Mouse (Mus musculus): Measurements from ENCODE around the gene Mrpl55.

Gene Mrpl55

DNA sequence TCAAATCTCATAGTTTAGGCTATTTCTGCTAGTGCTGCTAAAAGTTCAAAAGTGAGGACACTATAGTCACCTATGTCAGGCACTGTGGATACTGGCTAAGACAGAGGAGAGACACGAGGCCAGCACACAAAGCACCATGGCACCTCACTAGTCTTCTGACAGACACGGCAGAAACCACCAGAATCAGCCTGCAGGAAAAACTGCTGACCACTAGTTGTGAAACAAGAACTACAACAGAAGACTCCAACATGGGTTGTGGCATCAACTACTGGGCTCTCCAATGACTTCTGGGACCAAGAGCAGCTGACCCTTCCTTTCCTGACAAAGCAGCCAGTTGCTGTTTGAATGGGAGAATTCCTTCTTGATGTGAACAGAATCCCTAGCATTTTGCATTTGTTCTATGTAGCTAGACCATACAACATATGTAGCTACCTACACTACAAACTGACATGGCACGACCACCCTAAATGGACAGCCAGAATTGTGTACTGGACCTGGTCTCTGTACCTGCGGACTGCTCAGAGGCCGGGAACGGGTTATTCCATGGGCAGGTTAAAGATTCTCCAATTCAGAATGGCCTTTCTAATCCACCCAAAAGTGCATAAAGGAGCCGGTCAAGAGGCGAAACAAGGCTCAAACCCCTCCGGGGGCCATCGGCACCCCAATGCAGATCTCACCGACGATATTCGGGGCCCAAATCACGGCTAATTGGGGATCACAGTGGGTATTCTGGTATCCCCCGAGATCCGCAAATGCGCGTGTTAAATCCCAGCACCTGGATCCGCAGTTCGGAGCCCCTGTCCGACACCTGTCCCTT, 24.7 kb downstream of the Mrpl55 start:
- no peak for DNase-seq (ENCODE audit: extremely low read depth, low read depth, low spot score)

DNA sequence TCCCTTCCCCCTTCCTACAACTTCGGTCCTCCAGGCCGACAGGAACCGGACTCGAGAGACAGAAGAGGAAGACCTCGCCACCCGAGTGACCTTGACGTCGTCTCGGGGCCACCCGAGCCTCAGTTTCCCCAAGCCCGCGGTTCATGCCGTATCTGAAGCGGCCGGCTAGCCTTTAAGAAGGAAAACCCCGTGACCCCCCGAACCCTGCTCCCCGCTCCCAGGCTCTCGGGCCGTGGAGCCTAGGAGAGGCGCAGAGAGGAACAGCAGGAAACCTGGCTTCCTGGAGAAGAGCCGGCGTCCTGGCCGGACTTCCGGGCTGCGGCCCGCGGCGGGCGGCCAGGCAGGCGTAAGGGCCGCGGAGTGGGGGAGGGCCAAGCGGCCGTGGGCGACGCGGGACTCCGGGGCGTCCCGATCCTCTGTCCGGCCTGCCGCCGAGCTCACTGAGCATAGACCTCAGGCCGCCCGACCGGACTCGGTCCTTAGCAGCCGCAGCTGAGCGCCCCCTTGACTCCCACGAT, 25.4 kb downstream of the Mrpl55 start:
- DNase-seq (ENCODE audit: extremely low read depth, low read depth, low spot score) = no peak

DNA sequence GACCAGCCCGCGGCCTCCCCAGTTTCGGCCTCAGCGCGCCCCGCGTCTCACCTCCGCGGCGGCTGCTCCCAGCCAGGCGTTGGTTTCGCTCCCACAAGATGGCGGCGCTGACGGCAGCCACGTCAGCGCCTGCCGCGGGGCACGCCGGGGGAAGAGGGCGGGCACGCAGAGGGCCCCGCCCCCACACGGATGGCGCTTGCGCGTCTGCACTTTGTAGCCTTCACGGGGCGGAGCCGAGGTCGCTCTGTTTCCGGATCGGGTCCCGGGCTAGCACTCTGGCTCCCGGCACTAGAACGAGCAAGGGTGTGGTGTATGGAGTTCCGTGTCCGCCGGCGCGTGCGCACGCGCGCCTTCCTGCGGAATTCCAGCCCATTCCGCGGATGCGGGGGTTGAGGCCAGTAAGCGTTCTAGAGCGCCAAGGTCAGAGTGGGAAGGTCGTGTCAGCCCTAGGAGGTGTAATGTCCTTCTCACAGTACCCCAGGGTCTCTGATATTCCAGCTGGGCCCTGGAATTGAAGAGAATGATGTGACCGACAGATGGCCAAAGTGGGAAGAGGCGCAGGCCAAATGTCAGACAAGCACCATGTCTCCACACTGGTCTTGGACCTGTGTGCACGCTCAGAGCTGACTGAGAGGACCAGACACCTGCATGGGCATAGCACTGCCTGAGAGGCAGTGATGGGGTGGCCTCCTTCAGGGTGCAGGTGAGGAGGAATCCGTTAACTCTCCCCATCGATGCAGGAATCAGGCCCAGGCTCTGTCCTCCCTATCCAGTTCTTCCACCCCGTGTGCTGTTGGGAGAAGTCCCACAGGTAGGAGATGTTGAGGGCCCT, 26.1 kb downstream of the Mrpl55 start, which contains the start of gene Arf1:
TSS of gene Arf1 (minus strand) at position 149 of the 832 bp plus-strand sequence.
- DNase-seq (ENCODE audit: extremely low read depth, low read depth, low spot score) = no peak

DNA sequence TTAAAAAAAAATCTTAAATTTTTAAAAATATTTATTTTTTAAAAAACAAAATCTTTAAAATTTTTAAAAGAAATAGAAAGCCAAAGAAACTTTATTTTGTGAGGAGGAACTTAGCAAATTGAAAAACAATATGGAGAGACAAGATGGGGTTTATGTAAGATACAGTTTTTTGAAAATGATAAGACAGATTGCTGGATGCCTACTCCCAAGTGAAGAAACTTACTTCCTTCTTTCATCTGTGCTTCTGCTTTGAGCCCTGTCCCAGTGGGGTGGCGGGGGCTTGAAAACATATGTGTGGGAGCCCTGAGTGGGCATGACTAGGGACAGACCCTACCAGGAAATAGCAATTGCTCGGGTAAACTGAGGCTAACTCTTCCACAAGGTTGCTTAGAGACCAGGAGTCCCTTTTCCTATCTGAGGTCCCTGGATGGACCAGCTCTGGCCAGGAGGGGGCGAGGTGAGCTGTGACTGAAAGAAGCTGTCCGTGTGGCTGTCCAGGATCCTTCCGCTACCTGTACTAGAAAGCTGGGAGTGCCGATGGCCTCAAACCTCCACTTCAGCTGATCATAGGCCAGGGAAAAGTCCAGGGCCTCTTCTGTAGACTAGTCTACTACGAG, 28.0 kb downstream of the Mrpl55 start:
- no peak for DNase-seq (ENCODE audit: extremely low read depth, low read depth, low spot score)

DNA sequence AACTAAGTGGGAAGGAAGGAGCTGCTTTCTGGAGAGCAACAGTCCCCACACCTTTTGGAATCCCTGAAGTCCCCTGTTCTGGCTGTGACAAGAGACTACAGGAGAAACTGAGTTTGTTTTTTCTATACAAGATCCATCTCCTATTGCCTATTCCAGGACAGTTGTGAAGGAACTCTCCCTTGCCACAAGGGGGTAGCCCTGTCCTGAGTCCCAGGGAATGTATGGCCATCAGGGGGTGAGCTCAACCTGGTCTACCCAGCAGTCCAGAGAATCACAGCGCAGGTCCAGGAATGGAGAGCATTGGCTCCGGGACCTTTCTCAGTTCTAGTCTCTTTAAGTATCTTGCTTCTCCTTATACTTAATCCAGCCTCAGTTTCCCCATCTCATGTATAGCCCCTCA, 30.5 kb downstream of the Mrpl55 start:
- DNase-seq (ENCODE audit: extremely low read depth, low read depth, low spot score) = no peak

DNA sequence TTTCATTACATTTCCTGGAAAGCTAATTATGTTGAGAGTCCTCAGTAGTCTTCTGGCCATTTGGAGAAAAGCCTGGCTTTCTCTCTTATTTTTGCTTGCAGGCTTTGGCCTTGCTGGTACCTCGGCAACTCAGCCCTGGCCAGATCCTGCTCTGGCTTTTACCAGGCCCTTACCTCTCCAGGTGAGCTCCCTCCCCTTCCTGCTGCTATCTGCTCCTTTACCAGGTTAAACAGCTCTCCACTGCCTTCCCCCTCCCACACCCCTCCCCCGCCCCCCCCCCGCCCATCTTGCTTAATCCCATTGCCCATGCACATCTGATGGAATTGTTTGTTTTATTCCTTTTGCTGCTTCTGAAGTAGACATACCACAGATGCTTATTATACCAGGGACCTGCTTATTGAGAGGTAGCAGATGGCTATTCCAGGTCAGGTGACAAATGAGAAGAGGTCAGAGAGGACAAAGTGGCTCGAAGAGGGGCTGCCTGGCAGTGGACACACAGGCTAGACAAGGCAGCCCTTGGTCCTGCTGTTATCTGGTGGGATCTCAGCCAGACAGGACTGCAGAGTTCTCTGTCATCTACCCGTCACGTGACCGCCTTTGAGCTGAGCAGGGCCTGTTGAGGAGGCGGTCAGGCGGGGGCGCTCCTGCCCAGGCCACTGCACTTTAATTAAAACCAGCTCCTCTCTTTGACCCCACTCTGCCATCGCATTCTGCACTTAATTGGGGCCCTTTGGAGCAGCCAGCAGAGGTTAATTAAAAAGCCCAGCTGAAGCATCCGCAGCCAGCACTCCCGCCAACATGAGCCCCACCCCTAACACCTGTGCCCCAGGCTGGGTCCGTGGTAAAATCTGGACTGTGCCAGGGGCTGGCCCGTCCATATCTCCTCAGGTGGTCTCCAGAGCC, 36.5 kb downstream of the Mrpl55 start:
- DNase-seq (ENCODE audit: extremely low read depth, low read depth, low spot score) = no peak

DNA sequence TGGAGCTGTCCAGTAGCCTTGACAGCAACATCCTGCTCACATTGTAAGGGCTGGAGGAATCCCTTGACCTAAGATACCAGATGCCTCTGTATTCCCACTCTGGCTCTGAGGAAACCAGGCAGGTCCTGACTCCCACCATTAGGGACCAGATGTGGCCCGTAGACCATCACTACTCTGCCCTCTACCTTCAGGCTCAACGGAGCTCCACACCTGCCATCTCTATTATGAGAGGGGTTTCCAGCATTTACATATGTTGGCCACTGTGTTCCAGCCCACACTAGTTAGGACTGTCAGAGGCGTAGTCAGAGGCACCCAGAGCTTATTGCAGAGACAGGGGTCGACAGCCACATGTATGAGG, 37.1 kb downstream of the Mrpl55 start:
- DNase-seq (ENCODE audit: extremely low read depth, low read depth, low spot score) = no peak

DNA sequence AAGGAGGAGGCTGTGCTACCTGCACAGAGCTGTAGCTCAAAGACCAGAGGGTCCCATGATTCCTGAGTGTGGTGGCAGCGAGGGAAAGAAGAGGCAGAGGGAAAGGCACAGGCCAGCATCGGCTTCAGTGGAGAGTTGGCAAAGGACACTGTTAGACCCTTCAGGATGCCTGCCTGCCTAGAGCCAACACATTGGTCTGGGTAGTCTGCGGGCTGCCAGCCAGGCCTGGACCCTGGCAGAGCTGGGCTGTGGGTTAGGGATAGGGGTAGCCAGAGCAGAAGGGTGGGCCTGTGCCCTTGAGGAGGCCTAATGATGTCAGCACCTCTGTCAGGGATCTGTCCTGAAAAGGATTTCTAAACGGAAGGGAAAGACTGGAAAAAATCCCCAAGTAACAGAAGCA, 37.5 kb downstream of the Mrpl55 start:
- DNase-seq (ENCODE audit: extremely low read depth, low read depth, low spot score) = no peak

DNA sequence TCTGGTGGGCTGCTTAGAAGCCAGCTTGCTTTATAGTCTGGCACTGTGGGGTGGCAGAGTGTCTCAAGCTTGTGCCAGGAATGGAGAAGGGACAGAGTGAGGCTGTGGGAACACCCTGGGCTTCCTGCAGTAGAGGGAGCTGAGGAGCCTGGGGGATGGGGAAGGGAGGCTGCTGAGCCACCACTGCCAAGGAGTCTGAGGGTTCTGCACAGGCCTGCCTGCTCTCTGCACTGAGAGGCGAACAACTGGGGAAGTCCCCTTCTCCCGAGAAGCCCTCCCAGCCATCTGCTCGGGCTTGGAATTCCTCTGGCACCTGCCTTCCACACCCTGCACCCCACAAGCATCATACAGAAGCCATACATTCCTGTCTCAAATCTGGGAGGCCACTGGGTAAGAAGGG, 39.6 kb downstream of the Mrpl55 start:
- no peak for DNase-seq (ENCODE audit: extremely low read depth, low read depth, low spot score)

DNA sequence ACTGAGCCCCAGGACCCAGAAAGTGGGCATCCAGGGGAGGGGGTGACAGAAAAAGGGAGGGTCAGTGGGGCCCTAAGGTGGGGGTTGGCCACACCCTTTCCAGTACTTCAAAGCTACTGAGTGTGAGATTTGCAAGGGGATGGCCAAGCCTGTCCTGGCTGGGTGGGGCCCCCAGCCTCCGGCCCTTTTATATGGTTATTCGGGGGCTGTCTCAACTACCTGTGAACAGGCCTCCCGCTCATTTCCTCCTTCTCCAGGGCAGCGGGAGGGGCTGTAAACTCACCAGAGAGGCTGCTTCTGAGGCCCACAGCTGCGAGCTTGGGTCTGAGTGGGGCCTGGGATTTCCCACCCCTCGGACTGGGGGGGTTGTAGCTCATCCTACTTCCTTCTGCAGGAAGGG, 41.6 kb downstream of the Mrpl55 start:
- no peak for DNase-seq (ENCODE audit: extremely low read depth, low read depth, low spot score)

DNA sequence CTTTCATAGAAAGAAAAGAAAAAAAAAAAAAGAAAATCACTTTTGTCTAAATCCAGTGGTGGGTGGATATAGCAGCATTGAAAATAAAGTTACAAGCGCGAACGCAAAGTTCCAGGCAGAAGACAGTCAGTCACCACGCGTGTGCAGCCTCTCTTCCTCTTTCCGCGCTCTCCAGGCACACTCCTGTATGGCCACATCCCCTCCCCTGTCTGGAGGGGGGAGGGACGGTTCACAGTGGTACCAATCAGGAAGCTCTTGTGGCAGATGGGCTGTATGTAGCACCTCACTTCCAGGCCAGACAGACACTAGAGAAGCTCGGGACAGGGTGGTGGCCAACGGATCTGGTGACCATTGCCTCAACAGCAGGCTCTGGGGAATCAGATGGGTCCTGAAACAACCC, 45.8 kb downstream of the Mrpl55 start:
- DNase-seq (ENCODE audit: extremely low read depth, low read depth, low spot score) = no peak
